Mouse (Mus musculus) common myeloid progenitor, adult 5-6 weeks (primary cell): ENCODE results near the gene Clvs2. TPM values are rescaled to one million over a fixed set of nuclear protein-coding genes. Genes with fewer than 3 reads are reported as not detected.

Experiments
- ATAC-seq: replicated peaks from 2 replicates; pipeline ENCODE4 v1.8.0; 2016; ENCODE audit warnings: low read depth, mild to moderate bottlenecking, moderate TSS enrichment, inconsistent platforms; ENCODE audit not compliant: poor library complexity, severe bottlenecking
- total RNA-seq: library from RNA; stranded (forward); fragments of 200-1000, 187-1606 nt; gene quantifications from 2 replicates; pipeline ENCODE4 v1.2.3, GENCODE M21; 2017

Clvs2 gene
- total RNA-seq = not detected in 2 replicates

DNA sequence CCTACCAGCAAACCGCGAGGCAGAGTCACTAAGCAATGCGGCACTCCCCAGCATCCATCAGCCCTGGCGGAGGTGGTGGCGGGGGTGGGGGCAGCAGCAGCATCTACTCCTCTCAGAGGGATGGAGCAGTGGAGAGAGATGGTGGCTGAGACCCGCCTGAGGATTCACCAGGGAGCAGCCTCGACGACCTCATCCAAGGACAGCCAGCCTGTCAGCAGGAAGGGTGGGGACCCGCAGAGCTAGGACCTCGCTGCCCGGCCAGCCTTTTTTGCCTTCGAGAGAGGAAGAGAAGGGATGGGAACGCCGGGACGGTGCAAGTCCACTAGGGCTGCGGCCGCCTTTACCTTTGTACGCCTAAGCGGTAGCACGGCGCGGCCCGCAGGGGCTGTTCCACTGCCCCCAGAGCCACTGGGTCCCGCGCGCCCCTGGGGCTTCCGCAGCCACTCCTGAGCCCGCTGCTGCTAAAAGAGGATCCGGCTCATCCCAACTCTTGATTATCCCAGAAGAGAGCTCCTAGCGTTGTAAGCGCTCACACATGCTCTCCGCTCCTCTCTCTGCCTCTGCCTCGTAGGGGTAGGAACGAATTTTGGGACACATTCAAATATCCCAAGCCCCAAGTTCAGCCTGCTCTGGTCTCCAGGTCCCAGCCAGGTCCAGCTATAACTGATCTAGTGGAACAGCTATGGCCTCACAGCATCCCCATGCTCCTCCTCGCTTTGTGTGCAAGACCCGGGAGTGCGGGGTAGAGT is at the start of gene Clvs2:
Clvs2 (minus strand) TSS at position 639 of the 749 bp plus-strand sequence.
- no peak for ATAC-seq

DNA sequence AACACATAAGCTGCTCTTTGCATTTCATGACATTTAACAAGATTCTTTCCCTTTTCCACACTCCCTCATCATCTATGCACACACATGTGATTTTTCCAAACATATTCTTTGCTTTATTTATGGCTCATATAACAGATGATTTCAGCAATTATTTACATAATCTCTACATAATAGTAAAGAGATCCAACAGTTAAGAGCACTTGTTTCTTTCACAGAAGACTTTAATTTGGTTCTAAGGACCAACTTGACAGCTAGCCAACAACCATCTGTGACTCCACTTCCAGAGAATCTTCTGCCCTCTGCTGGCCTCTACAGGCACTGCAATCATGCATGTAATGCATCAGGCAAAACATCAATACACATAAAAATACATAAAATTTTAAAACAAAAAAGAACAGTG is 28.6 kb upstream of the Clvs2 start:
- ATAC-seq = no peak

DNA sequence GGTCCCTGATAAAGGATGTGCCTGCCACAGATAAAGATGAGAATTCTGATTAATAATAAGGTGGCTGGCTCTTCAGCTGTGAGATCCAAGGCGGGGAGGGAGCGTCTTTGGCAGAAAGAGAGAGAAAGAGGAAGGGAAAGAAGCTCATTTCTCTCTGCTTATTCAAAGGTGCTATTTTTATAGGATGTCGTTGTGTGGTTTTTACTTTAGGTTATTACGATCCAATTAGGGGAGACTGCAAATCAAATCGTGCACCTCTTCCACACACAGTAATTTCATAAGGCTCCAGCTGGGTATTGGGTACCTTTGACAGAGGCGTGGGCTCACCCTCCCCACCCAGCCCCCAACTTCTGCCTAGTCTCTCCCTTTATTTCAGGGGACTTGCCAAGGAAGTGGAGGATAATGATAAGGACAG is 985 bp downstream of the Clvs2 start:
- ATAC-seq = no peak

DNA sequence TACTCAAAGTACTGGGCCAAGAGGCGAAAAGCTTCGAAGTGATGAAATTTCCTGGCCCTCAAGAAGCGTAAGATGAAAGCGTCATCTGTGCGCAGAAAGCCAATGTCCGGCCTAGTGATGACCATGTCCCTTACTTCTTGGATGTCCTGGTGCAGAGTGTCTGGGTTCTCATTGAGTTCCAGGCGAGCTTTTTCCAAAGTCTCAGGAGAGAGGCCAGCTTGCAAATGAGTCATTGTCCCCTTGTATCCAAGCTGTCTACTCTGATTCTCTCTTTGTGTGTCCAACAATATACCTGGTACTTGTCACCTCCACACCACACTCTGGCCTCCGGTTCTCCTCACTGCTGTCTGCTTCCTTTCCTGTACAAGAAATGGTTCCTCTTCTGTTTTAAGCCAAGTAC is 1.9 kb downstream of the Clvs2 start:
- no peak for ATAC-seq

DNA sequence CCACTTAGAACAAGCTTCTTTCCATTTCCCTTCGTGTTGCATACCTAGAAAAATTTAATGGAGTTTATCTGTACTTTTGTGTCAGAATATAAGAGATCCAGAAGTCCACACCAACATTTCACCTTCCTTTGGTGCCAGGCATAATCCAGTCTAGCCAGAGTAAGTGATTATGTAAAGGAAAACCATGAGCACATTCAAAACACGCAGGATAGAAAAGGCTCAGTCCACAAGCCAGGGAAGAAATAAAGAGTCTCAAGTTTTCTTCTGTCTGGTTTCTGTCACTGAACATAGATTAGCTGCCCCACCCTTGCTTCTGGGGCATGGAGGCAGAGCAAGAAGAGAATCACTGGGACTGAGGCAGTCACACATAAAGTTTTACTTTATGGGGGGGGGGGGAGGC is 8.4 kb downstream of the Clvs2 start:
- ATAC-seq = no peak

DNA sequence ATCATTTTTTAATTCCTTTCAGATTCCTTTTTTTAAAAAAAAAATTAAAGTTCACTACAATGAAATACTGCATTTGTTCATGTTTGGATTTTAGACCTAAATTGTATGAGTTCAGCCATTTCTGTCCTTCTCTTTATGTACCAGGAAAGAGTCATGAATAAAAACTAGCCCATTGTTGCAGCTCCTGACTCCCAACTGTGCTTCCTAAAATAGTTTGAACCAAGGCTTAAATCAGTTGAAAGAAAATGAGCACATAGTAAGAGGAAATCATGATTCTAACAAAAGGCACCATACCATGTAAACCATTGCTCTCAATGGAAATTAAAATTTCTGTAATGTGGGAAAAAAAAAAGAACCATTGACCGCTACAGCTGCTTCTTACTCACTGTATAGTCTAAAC is 11.4 kb downstream of the Clvs2 start:
- no peak for ATAC-seq

DNA sequence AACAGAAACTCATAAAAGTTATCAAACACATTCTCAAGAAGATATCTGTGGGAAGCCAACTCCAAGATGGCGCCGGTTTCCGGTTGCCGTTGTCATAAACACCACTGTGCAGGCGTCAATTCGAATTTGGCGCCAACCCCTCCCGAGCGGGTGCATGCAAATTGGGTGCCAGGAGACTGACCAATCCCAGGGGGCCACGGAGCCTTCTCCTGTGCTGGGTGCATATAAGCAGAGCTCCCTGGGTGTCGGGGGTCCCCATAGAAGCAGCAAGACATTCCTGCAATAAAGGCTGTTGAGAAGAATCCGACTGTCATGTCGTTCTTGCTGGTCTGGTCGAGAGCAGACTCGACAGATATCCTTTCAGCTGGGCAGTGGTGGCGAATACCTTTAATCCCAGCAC is 31.8 kb downstream of the Clvs2 start:
- no peak for ATAC-seq

DNA sequence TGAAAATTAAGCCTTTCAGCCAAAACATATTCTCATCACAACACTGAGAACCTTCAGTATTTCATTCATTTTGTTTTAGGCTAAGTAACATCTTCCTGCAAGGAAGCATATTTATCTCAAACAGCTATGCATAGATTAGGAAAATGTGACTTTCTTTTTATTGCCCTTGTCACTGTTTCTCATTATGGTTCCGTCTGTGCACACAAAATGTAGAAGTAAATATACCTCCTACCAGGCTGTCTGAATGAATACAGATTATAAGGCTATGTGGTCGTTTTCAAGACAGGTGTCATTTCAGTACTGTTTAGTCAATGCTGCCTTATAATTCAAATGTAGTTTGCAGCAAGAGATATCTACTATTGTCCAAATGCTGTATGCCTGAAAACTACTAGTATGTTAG is 35.8 kb downstream of the Clvs2 start:
- ATAC-seq = no peak

DNA sequence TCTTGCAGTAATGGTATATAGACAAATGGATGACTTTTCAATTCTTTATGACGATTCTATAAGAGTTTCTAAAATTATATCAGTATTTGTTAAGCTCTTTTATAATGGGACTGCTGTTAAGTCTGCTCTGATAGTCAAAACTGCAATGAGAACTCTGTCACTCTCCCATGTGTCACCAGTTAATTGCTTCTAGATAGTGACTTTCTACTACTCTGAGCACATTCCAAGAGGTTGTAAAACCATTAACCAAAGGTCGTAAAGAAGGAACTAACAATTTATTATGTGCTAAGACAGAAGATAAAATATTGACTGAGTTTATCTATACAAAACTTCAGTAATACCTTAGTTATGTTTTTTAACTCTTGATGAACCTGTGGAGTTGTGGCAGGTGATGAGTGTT is 37.5 kb downstream of the Clvs2 start:
- ATAC-seq = no peak

DNA sequence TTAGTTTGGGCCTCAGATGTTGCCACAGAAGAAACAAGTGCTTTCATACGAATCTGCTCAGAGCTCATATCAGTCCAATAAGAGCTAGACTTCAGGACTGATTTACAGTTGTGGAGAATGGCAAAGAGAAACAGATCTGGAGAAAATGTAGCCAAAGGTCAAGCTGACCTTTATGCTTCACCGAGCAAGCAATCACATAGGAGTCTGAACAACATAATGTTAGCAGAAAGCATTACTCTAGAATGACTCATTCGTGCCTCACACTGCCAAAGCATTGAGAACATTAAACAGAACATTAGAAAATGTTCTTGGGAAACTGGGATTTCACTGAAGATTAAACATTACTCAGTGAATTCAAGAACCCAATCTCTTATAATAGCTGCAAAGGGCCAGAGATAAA is 66.5 kb downstream of the Clvs2 start:
- no peak for ATAC-seq

DNA sequence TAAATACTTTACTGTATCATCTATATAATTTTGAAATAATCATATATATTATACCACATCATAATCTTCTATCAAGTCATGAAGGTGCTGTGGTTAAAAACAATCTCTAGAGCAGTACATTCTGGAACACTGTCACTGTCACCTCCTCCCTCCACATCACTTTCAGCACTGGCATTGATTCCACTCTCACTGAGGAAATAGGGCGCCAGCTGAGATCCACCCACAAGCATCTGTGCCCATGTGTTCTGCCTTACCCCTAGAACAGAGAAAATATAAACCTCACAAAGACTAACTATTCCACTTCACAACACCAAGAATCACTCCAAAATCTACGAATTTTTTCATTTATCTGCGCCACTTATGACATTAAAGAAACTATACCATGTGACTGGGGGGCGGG is 84.2 kb downstream of the Clvs2 start:
- no peak for ATAC-seq

Other genes with a start within 250 kb of the Clvs2 start
- gene Sult3a2, start 161.9 kb upstream of the Clvs2 start, total RNA-seq = not detected in 2 replicates
- not detected in 2 replicates for gene Sult3a1, start 233.0 kb upstream of the Clvs2 start, total RNA-seq